Mouse (Mus musculus): ENCODE data around the gene Robo4.

Gene Robo4

GRCm38 (mm10) chr9:37401802-37402201 lies at the start of gene Robo4:
TSS of gene Robo4 (plus strand) at chr9:37401897.
- DNase-seq: peak; percentile 75

- no peak for DNase-seq
Observed at GRCm38 (mm10) chr9:37354485-37354884, 47.2 kb upstream of the Robo4 start.

- no peak for DNase-seq
Observed at GRCm38 (mm10) chr9:37358713-37359330, 42.9 kb upstream of the Robo4 start.

GRCm38 (mm10) chr9:37359331-37360220 lies 42.1 kb upstream of the Robo4 start:
- peak; percentile 78 for DNase-seq

GRCm38 (mm10) chr9:37362084-37362483 lies 39.6 kb upstream of the Robo4 start:
- no peak for DNase-seq

- no peak for DNase-seq
Observed at GRCm38 (mm10) chr9:37362881-37363280, 38.8 kb upstream of the Robo4 start.

- DNase-seq: no peak
Observed at GRCm38 (mm10) chr9:37363551-37363950, 38.1 kb upstream of the Robo4 start.

GRCm38 (mm10) chr9:37364392-37364791 lies 37.3 kb upstream of the Robo4 start:
- DNase-seq: no peak

- no peak for DNase-seq
Observed at GRCm38 (mm10) chr9:37365706-37366105, 36.0 kb upstream of the Robo4 start.

GRCm38 (mm10) chr9:37367301-37368080 lies 34.2 kb upstream of the Robo4 start, which contains the start of gene Hepacam:
TSS of gene Hepacam (plus strand) at chr9:37367351.
- no peak for DNase-seq

- DNase-seq: no peak
Observed at GRCm38 (mm10) chr9:37368081-37368830, 33.4 kb upstream of the Robo4 start.

- peak; percentile 67 for DNase-seq
Observed at GRCm38 (mm10) chr9:37368860-37369259, 32.8 kb upstream of the Robo4 start.

GRCm38 (mm10) chr9:37371232-37371801 lies 30.4 kb upstream of the Robo4 start:
- DNase-seq: no peak

- DNase-seq: no peak
Observed at GRCm38 (mm10) chr9:37375718-37376117, 26.0 kb upstream of the Robo4 start.

- DNase-seq: no peak
Observed at GRCm38 (mm10) chr9:37383161-37383560, 18.5 kb upstream of the Robo4 start.

GRCm38 (mm10) chr9:37384284-37385182 lies 17.2 kb upstream of the Robo4 start:
- DNase-seq: peak; percentile 60

- DNase-seq: no peak
Observed at GRCm38 (mm10) chr9:37390891-37391290, 10.8 kb upstream of the Robo4 start.

- no peak for DNase-seq
Observed at GRCm38 (mm10) chr9:37392071-37392470, 9.6 kb upstream of the Robo4 start.

- no peak for DNase-seq
Observed at GRCm38 (mm10) chr9:37393482-37394131, 8.1 kb upstream of the Robo4 start.

- DNase-seq: peak; percentile 68
Observed at GRCm38 (mm10) chr9:37400585-37400984, 1.1 kb upstream of the Robo4 start.

- DNase-seq: no peak
Observed at GRCm38 (mm10) chr9:37402501-37402900, 804 bp downstream of the Robo4 start.
